Mouse (Mus musculus) hindbrain, embryonic 16.5 days (tissue): ENCODE measurements around the gene Etnk2. TPM values are rescaled to one million over a fixed set of nuclear protein-coding genes. Genes with fewer than 3 reads are reported as not detected.

Experiments
- ATAC-seq: fragments of 200-750 bp; cut with Nextera tagmentation; 2 replicates; pipeline ENCODE4 v1.8.0; 2017; ENCODE audit warnings: moderate TSS enrichment, moderate library complexity
- H3K27ac ChIP-seq: fragments of 300-500 bp; sonication (generic); 2 replicates; pipeline ENCODE4 v1.5.1; 2014; ENCODE audit warnings: low read depth, mild to moderate bottlenecking, control low read depth, low read length, moderate library complexity
- H3K27me3 ChIP-seq: fragments of 300-500 bp; sonication (generic); replicated peaks from 2 replicates; pipeline ENCODE4 v1.6.1; 2014; ENCODE audit warnings: low read length; ENCODE audit not compliant: control insufficient read depth, insufficient read depth
- H3K36me3 ChIP-seq: fragments of 300-500 bp; sonication (generic); 2 replicates; pipeline ENCODE4 v1.6.1; 2014; ENCODE audit warnings: mild to moderate bottlenecking, low read length, moderate library complexity, mixed read lengths; ENCODE audit not compliant: control insufficient read depth, insufficient read depth
- H3K4me1 ChIP-seq: fragments of 300-500 bp; sonication (generic); 2 replicates; pipeline ENCODE4 v1.6.1; 2014; ENCODE audit warnings: low read depth, low read length; ENCODE audit not compliant: control insufficient read depth, insufficient read depth
- H3K4me2 ChIP-seq: fragments of 300-500 bp; sonication (generic); 2 replicates; pipeline ENCODE4 v1.6.1; 2014; ENCODE audit warnings: mild to moderate bottlenecking, low read length, control low read depth, moderate library complexity
- H3K4me3 ChIP-seq: fragments of 300-500 bp; sonication (generic); 2 replicates; pipeline ENCODE4 v1.5.1; 2014; ENCODE audit warnings: mild to moderate bottlenecking, low read length, control low read depth, moderate library complexity
- H3K9ac ChIP-seq: fragments of 300-500 bp; sonication (generic); 2 replicates; pipeline ENCODE4 v1.6.1; 2014; ENCODE audit warnings: low read depth, mild to moderate bottlenecking, control low read depth, low read length, moderate library complexity
- H3K9me3 ChIP-seq: fragments of 300-500 bp; sonication (generic); 2 replicates; pipeline ENCODE4 v1.6.1; 2014; ENCODE audit warnings: mild to moderate bottlenecking, low read length, moderate library complexity; ENCODE audit not compliant: control insufficient read depth
- WGBS: fragments of 180-500 bp; shearing (Covaris S2); extraction: QIAGEN DNeasy Blood & Tissue Kit; methylation state at CpG from one replicate; pipeline ENCODE4 v1.1.7; 2014; 5-methylcytosine and 5-hydroxymethylcytosine counted together
- polyA plus RNA-seq: library from polyadenylated mRNA; unstranded; fragments of >200 nt; fragmentation: Nextera tagmentation; extraction: Ambion mirVana; gene quantifications from 2 replicates; pipeline ENCODE4 v1.2.1, GENCODE M21; 2015

The Etnk2 gene
- polyA plus RNA-seq, 1 experiment from 2014 or later = 29.5 TPM

DNA sequence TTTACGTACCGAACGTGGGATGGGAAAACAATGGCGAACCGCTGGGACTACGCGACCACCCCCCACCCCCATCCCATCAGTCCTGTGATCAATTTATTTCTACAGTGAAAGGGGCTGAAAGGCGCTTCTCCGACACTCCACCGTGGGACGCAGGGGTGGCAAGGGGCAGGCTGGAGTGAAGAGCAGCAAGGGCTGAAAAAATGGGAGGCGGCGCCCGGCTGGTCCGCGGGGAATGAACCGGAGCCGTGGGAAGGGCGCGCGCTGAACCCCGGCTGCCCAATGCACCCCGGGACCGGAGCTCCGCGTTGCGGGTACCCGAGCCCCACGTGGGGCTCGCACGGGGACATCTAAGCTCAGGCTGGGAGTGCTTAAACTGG is 59.8 kb downstream of the Etnk2 start:
- Histone ChIP-seq H3K4me3 (peak overlapping the region; percentile 80), H3K27me3 (no peaks in the 10 kb centered on the region), H3K36me3 (no peaks in the 10 kb centered on the region), H3K9ac (peak overlapping the region; percentile 79), H3K4me1 (peaks cover 18% of the 10 kb centered on the region), H3K4me2 (peak overlapping the region; percentile 97), H3K27ac (peak overlapping the region; percentile 91), H3K9me3 (no peaks in the 10 kb centered on the region)
- peak; percentile 18 for ATAC-seq
- under 1% methylated on average over 31 of the region's 31 CpGs for WGBS

DNA sequence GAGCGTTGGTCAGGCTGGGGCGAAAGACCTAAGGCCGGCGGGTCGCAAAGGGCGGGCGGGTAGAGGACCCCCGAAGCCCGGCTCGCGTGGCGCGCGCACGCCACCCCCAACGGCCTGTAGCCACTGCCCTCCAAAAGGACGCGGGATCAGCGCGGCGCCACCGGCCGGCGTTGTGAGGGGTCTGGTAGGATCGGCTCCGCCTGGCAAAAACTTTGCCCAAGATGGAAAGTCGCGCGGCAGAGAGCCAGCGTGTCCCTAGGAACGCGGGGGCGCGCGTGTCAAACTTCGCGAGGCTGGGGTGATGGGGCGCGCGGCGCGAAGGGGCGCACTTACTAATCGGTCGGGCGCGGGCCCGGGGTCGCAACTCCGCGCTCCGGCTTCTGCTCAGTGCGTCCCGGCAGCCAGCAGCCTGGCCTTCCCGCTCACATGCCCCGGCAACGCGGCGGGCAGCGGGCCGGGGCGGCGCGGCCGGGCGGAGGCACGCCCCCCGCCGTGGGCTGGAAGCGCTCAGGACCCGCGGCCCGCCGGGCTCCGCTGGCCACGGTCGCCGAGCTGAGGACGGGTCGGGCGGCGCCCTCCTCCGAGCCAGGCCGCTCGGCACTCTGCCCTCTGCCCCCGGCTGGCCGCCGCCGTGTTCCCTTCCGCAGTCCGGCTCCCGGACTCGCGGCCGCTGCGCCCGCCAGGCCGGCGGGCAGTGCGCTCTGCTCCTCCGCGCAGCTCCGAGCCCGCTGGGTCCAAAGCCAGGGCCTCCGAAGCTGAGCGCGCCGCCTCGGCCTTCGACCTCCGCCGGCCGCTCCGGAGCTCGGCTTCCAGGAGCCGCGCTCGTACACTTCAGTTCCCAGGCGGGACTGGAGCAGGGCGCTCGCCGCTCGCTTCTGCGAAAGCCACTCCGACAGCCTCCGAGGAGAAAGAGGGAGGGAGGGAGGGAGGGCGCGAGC is 60.4 kb downstream of the Etnk2 start, which contains the start of gene Sox13:
Gene Sox13 (minus strand): TSS at position 835 of the 938 bp plus-strand sequence.
- H3K27me3 ChIP-seq = no peaks in the 10 kb centered on the region
- WGBS = under 1% methylated on average over 89 of the region's 128 CpGs
- peak; percentile 82 for ATAC-seq
- peak within 1 kb of the TSS; percentile 80 for H3K4me3 ChIP-seq
- H3K9me3 ChIP-seq = no peaks in the 10 kb centered on the region
- peak within 1 kb of the TSS; percentile 79 for H3K9ac ChIP-seq
- peaks cover 14% of the 10 kb centered on the region for H3K4me1 ChIP-seq
- peak within 1 kb of the TSS; percentile 91 for H3K27ac ChIP-seq
- H3K4me2 ChIP-seq = peak within 1 kb of the TSS; percentile 97
- H3K36me3 ChIP-seq = no peaks in the 10 kb centered on the region

- Histone ChIP-seq H3K9me3 (peaks cover 3% of the 10 kb centered on the region; the same call in 1 of the 2 replicates), H3K27ac (no peak overlapping the region; the same call in 1 of the 2 replicates), H3K4me3 (peak overlapping the region; percentile 80; the same call in 1 of the 2 replicates), H3K4me1 (peaks cover 14% of the 10 kb centered on the region), H3K9ac (no peak overlapping the region), H3K36me3 (no peaks in the 10 kb centered on the region), H3K27me3 (no peaks in the 10 kb centered on the region), H3K4me2 (peak overlapping the region; percentile 97; the same call in 1 of the 2 replicates)
- no peak for ATAC-seq
- 56% methylated on average over 4 of the region's 4 CpGs for WGBS
Observed at GRCm38 (mm10) chr1:133424547-133425140, 61.3 kb downstream of the Etnk2 start.

Other genes with a start within 250 kb of the Etnk2 start
- gene Ppp1r15b, start 232.4 kb upstream of the Etnk2 start, polyA plus RNA-seq = 22.2 and 29.1 TPM in 2 replicates
- gene Plekha6, start 199.4 kb upstream of the Etnk2 start, polyA plus RNA-seq = 15.0 TPM in 2 replicates
- gene Golt1a, start 53.8 kb upstream of the Etnk2 start, polyA plus RNA-seq = not detected in 2 replicates
- gene Kiss1, start 41.7 kb upstream of the Etnk2 start, polyA plus RNA-seq = not detected in 2 replicates
- gene Ren1, start 13.1 kb upstream of the Etnk2 start, polyA plus RNA-seq = 6.6 and 7.8 TPM in 2 replicates
- 2.9 and 5.1 TPM in 2 replicates for gene Sox13, start 60.8 kb downstream of the Etnk2 start, polyA plus RNA-seq
- 325 and 332 TPM in 2 replicates for gene Snrpe, start 246.7 kb downstream of the Etnk2 start, polyA plus RNA-seq